8 mouse cellular contexts compared by ENCODE assay signal in the genomic region with DNA sequence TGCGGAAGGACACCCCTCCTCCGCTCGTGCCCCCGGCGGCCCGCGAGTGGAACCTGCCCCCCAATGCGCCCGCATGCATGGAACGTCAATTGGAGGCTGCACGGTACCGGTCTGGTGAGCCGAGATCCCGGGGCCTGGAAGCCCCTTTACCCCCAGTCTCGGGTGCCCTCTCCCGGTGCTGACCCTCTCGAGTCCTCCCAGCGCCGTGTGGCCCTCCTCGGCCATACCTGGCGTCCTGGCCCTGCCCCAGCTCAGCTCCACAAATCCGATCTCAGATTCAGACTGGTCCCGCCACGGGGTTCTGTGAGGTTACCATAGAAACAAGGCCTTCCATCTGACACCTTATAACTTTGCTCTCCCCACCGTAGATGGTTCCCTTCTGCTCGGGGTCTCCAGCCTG. TPM values are rescaled to one million over a fixed set of nuclear protein-coding genes. Genes with fewer than 3 reads are reported as not detected.
DNase-seq lines count a peak whose midpoint lies in the region; ATAC-seq and TF ChIP-seq lines count a peak whose summit lies in the region.

No protein-coding gene starts in this region.

- WGBS in heart, embryonic 16.5 days: under 1% methylated on average over 26 of the region's 26 CpGs
- WGBS in forebrain, embryonic 13.5 days: under 1% methylated on average over 26 of the region's 26 CpGs
- WGBS in liver, embryonic 14.5 days (ENCODE audit: insufficient replicate concordance): 0% methylated on average over 26 of the region's 26 CpGs

- peak; percentile 38; the same call in 1 of the 2 replicates for ATAC-seq in heart, embryonic 16.5 days (replicated peaks; ENCODE audit: extremely low read depth, insufficient read depth, low FRiP score)
- no peak; the same call in none of the 2 replicates for ATAC-seq in forebrain, embryonic 13.5 days
- peak; percentile 24 for ATAC-seq in liver, embryonic 14.5 days (ENCODE audit: insufficient read depth)
- ATAC-seq in CD4-positive, CD25-positive, alpha-beta regulatory T cell, adult 4 months: no peak

- H3K4me1 ChIP-seq in heart, embryonic 16.5 days (ENCODE audit: control insufficient read depth, insufficient read depth, low read length): peaks cover 26% of the 10 kb centered on the region
- H3K4me1 ChIP-seq in forebrain, embryonic 13.5 days: peaks cover 31% of the 10 kb centered on the region
- peaks cover 13% of the 10 kb centered on the region in 2 experiments for H3K4me1 ChIP-seq in liver, embryonic 14.5 days (replicated peaks; ENCODE audit: control insufficient read depth in 2 of 2, insufficient read depth in 2 of 2, low read length in 1 of 2)

- peak overlapping the region; percentile 95 for H3K4me3 ChIP-seq in heart, embryonic 16.5 days (ENCODE audit: low read length)
- peak overlapping the region; percentile 91 for H3K4me3 ChIP-seq in forebrain, embryonic 13.5 days
- peak overlapping the region; percentile 70 to 83 for H3K4me3 ChIP-seq in liver, embryonic 14.5 days (ENCODE audit: insufficient read depth in 1 of 2, low read depth in 2 of 2, low read length in 2 of 2)

- H3K27ac ChIP-seq in heart, embryonic 16.5 days (ENCODE audit: low read length): peak overlapping the region; percentile 71
- H3K27ac ChIP-seq in forebrain, embryonic 13.5 days: peak overlapping the region; percentile 68
- peak overlapping the region; percentile 37 for H3K27ac ChIP-seq in liver, embryonic 14.5 days

- no peak for TF ChIP-seq EP300 in liver, embryonic 14.5 days (IDR thresholded peaks at IDR 0.05; ENCODE audit: low read depth)

- peak overlapping the region; percentile 97 for H3K9ac ChIP-seq in heart, embryonic 16.5 days (ENCODE audit: low read length)
- H3K9ac ChIP-seq in forebrain, embryonic 13.5 days: peak overlapping the region; percentile 95
- H3K9ac ChIP-seq in liver, embryonic 14.5 days (replicated peaks): peak overlapping the region; percentile 93

- DNase-seq in heart, adult 11 months: no peak
- peak; percentile 42 for DNase-seq in MN1 (ENCODE audit: low spot score)
- peak in 2 of 3 experiments; percentile 16 to 22 for DNase-seq in liver, embryonic 14.5 days (ENCODE audit: low read depth in 3 of 3, low spot score in 3 of 3)
- no peak for DNase-seq in urinary bladder, postnatal 25 days (ENCODE audit: low spot score)
- DNase-seq in thymus, postnatal 0 days (ENCODE audit: low spot score): no peak

- H3K36me3 ChIP-seq in heart, embryonic 16.5 days (ENCODE audit: control insufficient read depth, insufficient read depth): peaks cover 30% of the 10 kb centered on the region
- H3K36me3 ChIP-seq in forebrain, embryonic 13.5 days (ENCODE audit: poor library complexity, severe bottlenecking): peaks cover 49% of the 10 kb centered on the region
- peaks cover 36% of the 10 kb centered on the region for H3K36me3 ChIP-seq in liver, embryonic 14.5 days (replicated peaks; ENCODE audit: control insufficient read depth, insufficient read depth, low read depth)

- TF ChIP-seq CTCF in liver, embryonic 14.5 days (IDR thresholded peaks at IDR 0.05; ENCODE audit: low read depth): no peak

- H3K9me3 ChIP-seq in heart, embryonic 16.5 days (replicated peaks; ENCODE audit: control insufficient read depth, low read length): no peaks in the 10 kb centered on the region
- no peaks in the 10 kb centered on the region for H3K9me3 ChIP-seq in forebrain, embryonic 13.5 days (replicated peaks)
- no peaks in the 10 kb centered on the region for H3K9me3 ChIP-seq in liver, embryonic 14.5 days (ENCODE audit: control insufficient read depth, low read length)

- H3K27me3 ChIP-seq in heart, embryonic 16.5 days (ENCODE audit: control insufficient read depth, insufficient read depth, low read length): no peaks in the 10 kb centered on the region
- H3K27me3 ChIP-seq in forebrain, embryonic 13.5 days: no peaks in the 10 kb centered on the region
- H3K27me3 ChIP-seq in liver, embryonic 14.5 days (ENCODE audit: control insufficient read depth, insufficient read depth, low read length): no peaks in the 10 kb centered on the region

- H3K4me2 ChIP-seq in heart, embryonic 16.5 days (ENCODE audit: low read depth, low read length): peak overlapping the region; percentile 96
- H3K4me2 ChIP-seq in forebrain, embryonic 13.5 days: peak overlapping the region; percentile 86
- peak overlapping the region; percentile 96 for H3K4me2 ChIP-seq in liver, embryonic 14.5 days (ENCODE audit: low read depth)

RNA-seq across cellular contexts. Expression of gene Atp5f1, which starts 0.3 kb away (rescaled TPM):
- polyA plus RNA-seq in heart, embryonic 16.5 days (2015; fragmentation: Nextera tagmentation; extraction: Ambion mirVana): 954 and 1,079 TPM in 2 replicates
- polyA plus RNA-seq in forebrain, embryonic 13.5 days (2015; fragmentation: Nextera tagmentation; extraction: Ambion mirVana): 528 and 564 TPM in 2 replicates
- 93.2 and 171 TPM in 2 replicates for polyA plus RNA-seq in liver, embryonic 14.5 days (2012; rRNA removed)
- polyA plus RNA-seq in liver, embryonic 14.5 days (2014; fragmentation: Nextera tagmentation; extraction: Ambion mirVana): 362 and 364 TPM in 2 replicates
- 100 to 1,000 TPM; 327 to 367 TPM for polyA plus RNA-seq in CD4-positive, CD25-positive, alpha-beta regulatory T cell, adult 4 months (2017; shearing (Covaris generic))
- 612 and 654 TPM in 2 replicates for polyA plus RNA-seq in thymus, postnatal 0 days (2015; fragmentation: Nextera tagmentation; extraction: Ambion mirVana)

RNA-seq across cellular contexts. Expression of gene Wdr77, which starts 0.4 kb away (rescaled TPM):
- polyA plus RNA-seq in heart, embryonic 16.5 days (2015; fragmentation: Nextera tagmentation; extraction: Ambion mirVana): 85.9 and 86.6 TPM in 2 replicates
- polyA plus RNA-seq in forebrain, embryonic 13.5 days (2015; fragmentation: Nextera tagmentation; extraction: Ambion mirVana): 113 and 122 TPM in 2 replicates
- 16.8 and 21.3 TPM in 2 replicates for polyA plus RNA-seq in liver, embryonic 14.5 days (2012; rRNA removed)
- polyA plus RNA-seq in liver, embryonic 14.5 days (2014; fragmentation: Nextera tagmentation; extraction: Ambion mirVana): 32.4 and 40.2 TPM in 2 replicates
- 10 to 100 TPM; 67.3 to 77.9 TPM for polyA plus RNA-seq in CD4-positive, CD25-positive, alpha-beta regulatory T cell, adult 4 months (2017; shearing (Covaris generic))
- polyA plus RNA-seq in thymus, postnatal 0 days (2015; fragmentation: Nextera tagmentation; extraction: Ambion mirVana): 89.6 and 103 TPM in 2 replicates

RNA-seq across cellular contexts. Expression of gene Ovgp1, which starts 13.9 kb away (rescaled TPM):
- polyA plus RNA-seq in heart, embryonic 16.5 days (2015; fragmentation: Nextera tagmentation; extraction: Ambion mirVana): 1.2 and 1.6 TPM in 2 replicates
- 3.0 and 3.6 TPM in 2 replicates for polyA plus RNA-seq in forebrain, embryonic 13.5 days (2015; fragmentation: Nextera tagmentation; extraction: Ambion mirVana)
- polyA plus RNA-seq in liver, embryonic 14.5 days (2012; rRNA removed): 1.0 and 1.2 TPM in 2 replicates
- 0.24 and 0.42 TPM in 2 replicates for polyA plus RNA-seq in liver, embryonic 14.5 days (2014; fragmentation: Nextera tagmentation; extraction: Ambion mirVana)
- 1 to 10 TPM; 5.6 to 7.3 TPM for polyA plus RNA-seq in CD4-positive, CD25-positive, alpha-beta regulatory T cell, adult 4 months (2017; shearing (Covaris generic))
- polyA plus RNA-seq in thymus, postnatal 0 days (2015; fragmentation: Nextera tagmentation; extraction: Ambion mirVana): 1.7 and 1.9 TPM in 2 replicates

RNA-seq across cellular contexts. Expression of gene I830077J02Rik, which starts 27.1 kb away (rescaled TPM):
- polyA plus RNA-seq in heart, embryonic 16.5 days (2015; fragmentation: Nextera tagmentation; extraction: Ambion mirVana): 0.90 and 1.6 TPM in 2 replicates
- 0.21 and 0.28 TPM in 2 replicates for polyA plus RNA-seq in forebrain, embryonic 13.5 days (2015; fragmentation: Nextera tagmentation; extraction: Ambion mirVana)
- 3.0 and 4.1 TPM in 2 replicates for polyA plus RNA-seq in liver, embryonic 14.5 days (2012; rRNA removed)
- 3.0 and 3.1 TPM in 2 replicates for polyA plus RNA-seq in liver, embryonic 14.5 days (2014; fragmentation: Nextera tagmentation; extraction: Ambion mirVana)
- under 1 TPM; 0.51 to 0.61 TPM for polyA plus RNA-seq in CD4-positive, CD25-positive, alpha-beta regulatory T cell, adult 4 months (2017; shearing (Covaris generic))
- 3.7 and 3.9 TPM in 2 replicates for polyA plus RNA-seq in thymus, postnatal 0 days (2015; fragmentation: Nextera tagmentation; extraction: Ambion mirVana)

RNA-seq across cellular contexts. Expression of gene Pifo, which starts 54.9 kb away (rescaled TPM):
- 1.1 and 2.5 TPM in 2 replicates for polyA plus RNA-seq in heart, embryonic 16.5 days (2015; fragmentation: Nextera tagmentation; extraction: Ambion mirVana)
- 4.0 and 5.3 TPM in 2 replicates for polyA plus RNA-seq in forebrain, embryonic 13.5 days (2015; fragmentation: Nextera tagmentation; extraction: Ambion mirVana)
- polyA plus RNA-seq in liver, embryonic 14.5 days (2012; rRNA removed): not detected in 2 replicates
- not detected in 2 replicates for polyA plus RNA-seq in liver, embryonic 14.5 days (2014; fragmentation: Nextera tagmentation; extraction: Ambion mirVana)
- polyA plus RNA-seq in CD4-positive, CD25-positive, alpha-beta regulatory T cell, adult 4 months (2017; shearing (Covaris generic)): 1 to 10 TPM in 1 of 2 experiments, not detected in 1; 2.4 TPM
- 1.2 and 1.6 TPM in 2 replicates for polyA plus RNA-seq in thymus, postnatal 0 days (2015; fragmentation: Nextera tagmentation; extraction: Ambion mirVana)

Comparison
In these comparisons a context has a peak if more than half of its experiments do, and no peak if none do; other contexts are left out.
1. ATAC-seq: peak in heart, embryonic 16.5 days (single experiment) and liver, embryonic 14.5 days (single experiment); none in forebrain, embryonic 13.5 days (single experiment) and CD4-positive, CD25-positive, alpha-beta regulatory T cell, adult 4 months (single experiment).
2. DNase-seq: peak in MN1 (single experiment) and liver, embryonic 14.5 days (2 of 3); none in heart, adult 11 months (single experiment), urinary bladder, postnatal 25 days (single experiment) and thymus, postnatal 0 days (single experiment).
3. Peak in every context shown above with its lines, with median percentiles within 50 percentile points of each other: H3K27ac ChIP-seq, H3K4me2 ChIP-seq, H3K4me3 ChIP-seq and H3K9ac ChIP-seq.